Mouse (Mus musculus) C2C12 (cell line): ENCODE data around the gene A4galt.

Source experiments
- CEBPB ChIP-seq: IDR thresholded peaks from one replicate; pipeline ENCODE4 v1.6.1; 2011; ENCODE audit warnings: low read depth, mild to moderate bottlenecking, control low read depth, moderate library complexity
- CTCF ChIP-seq: IDR thresholded peaks from one replicate; pipeline ENCODE4 v1.5.1; 2011; ENCODE audit not compliant: control insufficient read depth, insufficient read depth, insufficient read length
- FOSL1 ChIP-seq: IDR thresholded peaks from one replicate; pipeline ENCODE4 v1.8.0; 2011; ENCODE audit warnings: mild to moderate bottlenecking, low read length; ENCODE audit not compliant: poor library complexity, insufficient read depth, severe bottlenecking
- MYOD1 ChIP-seq: IDR thresholded peaks from one replicate; pipeline ENCODE4 v1.6.1; 2011; ENCODE audit warnings: low read depth; ENCODE audit not compliant: control insufficient read depth, insufficient read length
- MYOG ChIP-seq: IDR thresholded peaks from one replicate; pipeline ENCODE4 v1.6.1; 2011; ENCODE audit not compliant: control insufficient read depth, insufficient read length; ENCODE audit errors: extremely low read depth
- USF1 ChIP-seq: IDR thresholded peaks from one replicate; pipeline ENCODE4 v1.6.1; 2011; ENCODE audit warnings: low read depth, mild to moderate bottlenecking, control low read depth, moderate library complexity

- no peak for TF ChIP-seq USF1
- TF ChIP-seq CTCF: no peak
- no peak for TF ChIP-seq MYOD1
- TF ChIP-seq CEBPB: no peak
- no peak for TF ChIP-seq MYOG
- TF ChIP-seq FOSL1: no peak
These were observed 33.3 kb upstream of the A4galt start for GRCm38 (mm10) chr15:83284828-83285227.
